Mouse (Mus musculus): Measurements from ENCODE around the gene Lrig1. TPM values are rescaled to one million over a fixed set of nuclear protein-coding genes. Genes with fewer than 3 reads are reported as not detected.
A peak's percentile ranks its signal among the peaks of the same experiment; 100 is the strongest.

Gene Lrig1
- total and polyA plus RNA-seq, 3 experiments: 23.3 to 32.7 (median 30.4) TPM

DNA sequence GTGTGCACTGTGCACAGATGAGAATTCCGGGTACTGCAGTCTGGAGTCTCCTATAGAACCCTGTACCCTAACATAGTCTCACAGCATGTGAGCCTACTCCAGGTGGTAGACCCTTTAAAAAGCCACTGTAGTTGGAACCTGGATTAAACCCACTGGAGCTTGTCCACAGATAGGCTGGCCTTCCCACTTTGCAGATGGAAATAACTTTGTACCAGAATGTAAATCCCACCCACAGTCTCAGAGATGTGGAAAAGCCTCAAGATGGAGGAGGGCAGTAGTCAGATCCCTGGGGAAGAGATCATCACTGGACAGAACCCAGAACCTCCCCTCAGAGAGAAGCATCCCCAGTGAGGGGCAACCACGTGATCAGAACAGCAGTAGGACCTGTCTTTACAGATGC lies 56.0 kb downstream of the Lrig1 start:
- intact Hi-C loops (cut with DNase I): no loop called here
- WGBS: 78% methylated on average over 2 of the region's 2 CpGs
- no peaks in the 10 kb centered on the region for H3K27me3 ChIP-seq (ENCODE audit: control insufficient read depth, insufficient read depth, low read length)
- DNase-seq: no peak
- H3K9ac ChIP-seq (ENCODE audit: low read depth, low read length): no peak overlapping the region
- H3K36me3 ChIP-seq (ENCODE audit: control insufficient read depth, insufficient read depth, low read length): peaks cover 3% of the 10 kb centered on the region
- H3K79me2 ChIP-seq (replicated peaks; ENCODE audit: control insufficient read depth, insufficient read depth, low read length): 0 out of 2 replicates have a peak, but pooled peaks cover 2% of the 10 kb centered on the region
- H3K27ac ChIP-seq: no peak overlapping the region; the same call in 1 of the 2 replicates
- TF ChIP-seq CTCF (IDR thresholded peaks at IDR 0.05) (no peak), POLR2A (IDR thresholded peaks at IDR 0.05; ENCODE audit: insufficient read depth, low read depth, low read length) (no peak), EP300 (IDR thresholded peaks at IDR 0.05; ENCODE audit: insufficient read depth, low read depth, low read length) (no peak)
- H3K4me1 ChIP-seq (ENCODE audit: control insufficient read depth, insufficient read depth, low read length): peaks cover 32% of the 10 kb centered on the region
- no peak overlapping the region for H3K4me3 ChIP-seq

- Histone ChIP-seq H3K4me1 (ENCODE audit: control insufficient read depth, insufficient read depth, low read length) (peaks cover 20% of the 10 kb centered on the region), H3K4me3 (no peak overlapping the region), H3K36me3 (ENCODE audit: control insufficient read depth, insufficient read depth, low read length) (no peaks in the 10 kb centered on the region), H3K9ac (ENCODE audit: low read depth, low read length) (no peak overlapping the region), H3K27ac (no peak overlapping the region), H3K79me2 (replicated peaks; ENCODE audit: control insufficient read depth, insufficient read depth, low read length) (0 out of 2 replicates have a peak, but pooled peaks cover 2% of the 10 kb centered on the region), H3K27me3 (ENCODE audit: control insufficient read depth, insufficient read depth, low read length) (no peaks in the 10 kb centered on the region)
- DNase-seq: no peak
- intact Hi-C loops (cut with DNase I): no loop called here
- TF ChIP-seq POLR2A (IDR thresholded peaks at IDR 0.05; ENCODE audit: insufficient read depth, low read depth, low read length) (no peak), CTCF (IDR thresholded peaks at IDR 0.05) (no peak)
- WGBS: 73% methylated on average over 1 of the region's 1 CpGs
Measured at GRCm38 (mm10) chr6:94642048-94642447, 57.9 kb downstream of the Lrig1 start.

GRCm38 (mm10) chr6:94640297-94640696 lies 59.7 kb downstream of the Lrig1 start:
- H3K27ac ChIP-seq: no peak overlapping the region
- peaks cover 15% of the 10 kb centered on the region for H3K4me1 ChIP-seq (ENCODE audit: control insufficient read depth, insufficient read depth, low read length)
- no peaks in the 10 kb centered on the region for H3K27me3 ChIP-seq (ENCODE audit: control insufficient read depth, insufficient read depth, low read length)
- no peak overlapping the region for H3K9ac ChIP-seq (ENCODE audit: low read depth, low read length)
- WGBS: 29% methylated on average over 7 of the region's 7 CpGs
- 0 out of 2 replicates have a peak, but pooled peaks cover 2% of the 10 kb centered on the region for H3K79me2 ChIP-seq (replicated peaks; ENCODE audit: control insufficient read depth, insufficient read depth, low read length)
- peak in 1 of 2 experiments; percentile 53 for DNase-seq
- H3K36me3 ChIP-seq (ENCODE audit: control insufficient read depth, insufficient read depth, low read length): no peaks in the 10 kb centered on the region
- TF ChIP-seq EP300 (IDR thresholded peaks at IDR 0.05; ENCODE audit: insufficient read depth, low read depth, low read length) (no peak), CTCF (IDR thresholded peaks at IDR 0.05) (no peak), POLR2A (IDR thresholded peaks at IDR 0.05; ENCODE audit: insufficient read depth, low read depth, low read length) (no peak)
- intact Hi-C loops (cut with DNase I): no loop called here
- no peak overlapping the region for H3K4me3 ChIP-seq

GRCm38 (mm10) chr6:94637024-94637434 lies 62.9 kb downstream of the Lrig1 start:
- no peaks in the 10 kb centered on the region for H3K79me2 ChIP-seq (replicated peaks; ENCODE audit: control insufficient read depth, insufficient read depth, low read length)
- H3K4me1 ChIP-seq (ENCODE audit: control insufficient read depth, insufficient read depth, low read length): peaks cover 10% of the 10 kb centered on the region
- 51% methylated on average over 5 of the region's 5 CpGs for WGBS
- DNase-seq: no peak
- TF ChIP-seq EP300 (IDR thresholded peaks at IDR 0.05; ENCODE audit: insufficient read depth, low read depth, low read length): no peak
- no peak for TF ChIP-seq POLR2A (IDR thresholded peaks at IDR 0.05; ENCODE audit: insufficient read depth, low read depth, low read length)
- no peak for TF ChIP-seq CTCF (IDR thresholded peaks at IDR 0.05)
- intact Hi-C loops (cut with DNase I): no loop called here
- no peaks in the 10 kb centered on the region for H3K27me3 ChIP-seq (ENCODE audit: control insufficient read depth, insufficient read depth, low read length)
- H3K4me3 ChIP-seq: no peak overlapping the region
- H3K36me3 ChIP-seq (ENCODE audit: control insufficient read depth, insufficient read depth, low read length): no peaks in the 10 kb centered on the region
- H3K9ac ChIP-seq (ENCODE audit: low read depth, low read length): no peak overlapping the region
- H3K27ac ChIP-seq: no peak overlapping the region

- DNase-seq: no peak
- intact Hi-C loops (cut with DNase I): no loop called here
- Histone ChIP-seq H3K36me3 (ENCODE audit: control insufficient read depth, insufficient read depth, low read length) (no peaks in the 10 kb centered on the region), H3K9ac (ENCODE audit: low read depth, low read length) (no peak overlapping the region), H3K79me2 (replicated peaks; ENCODE audit: control insufficient read depth, insufficient read depth, low read length) (no peaks in the 10 kb centered on the region), H3K27ac (no peak overlapping the region), H3K4me3 (no peak overlapping the region), H3K4me1 (ENCODE audit: control insufficient read depth, insufficient read depth, low read length) (peaks cover 10% of the 10 kb centered on the region), H3K27me3 (ENCODE audit: control insufficient read depth, insufficient read depth, low read length) (no peaks in the 10 kb centered on the region)
- TF ChIP-seq EP300 (IDR thresholded peaks at IDR 0.05; ENCODE audit: insufficient read depth, low read depth, low read length) (no peak), CTCF (IDR thresholded peaks at IDR 0.05) (no peak), POLR2A (IDR thresholded peaks at IDR 0.05; ENCODE audit: insufficient read depth, low read depth, low read length) (no peak)
- WGBS: 53% methylated on average over 1 of the region's 1 CpGs
Measured at GRCm38 (mm10) chr6:94635343-94635742, 64.6 kb downstream of the Lrig1 start.

GRCm38 (mm10) chr6:94634710-94635109 lies 65.2 kb downstream of the Lrig1 start:
- TF ChIP-seq CTCF (IDR thresholded peaks at IDR 0.05) (no peak), EP300 (IDR thresholded peaks at IDR 0.05; ENCODE audit: insufficient read depth, low read depth, low read length) (no peak)
- H3K79me2 ChIP-seq (replicated peaks; ENCODE audit: control insufficient read depth, insufficient read depth, low read length): no peaks in the 10 kb centered on the region
- no peak overlapping the region for H3K9ac ChIP-seq (ENCODE audit: low read depth, low read length)
- intact Hi-C loops (cut with DNase I): no loop called here
- DNase-seq: no peak
- WGBS: 75% methylated on average over 9 of the region's 9 CpGs
- no peaks in the 10 kb centered on the region for H3K27me3 ChIP-seq (ENCODE audit: control insufficient read depth, insufficient read depth, low read length)
- H3K36me3 ChIP-seq (ENCODE audit: control insufficient read depth, insufficient read depth, low read length): no peaks in the 10 kb centered on the region
- no peak overlapping the region for H3K4me3 ChIP-seq
- no peak overlapping the region for H3K27ac ChIP-seq
- H3K4me1 ChIP-seq (ENCODE audit: control insufficient read depth, insufficient read depth, low read length): peaks cover 6% of the 10 kb centered on the region
